Mouse (Mus musculus): ENCODE results near the gene Cep170b.

Cep170b gene

DNA sequence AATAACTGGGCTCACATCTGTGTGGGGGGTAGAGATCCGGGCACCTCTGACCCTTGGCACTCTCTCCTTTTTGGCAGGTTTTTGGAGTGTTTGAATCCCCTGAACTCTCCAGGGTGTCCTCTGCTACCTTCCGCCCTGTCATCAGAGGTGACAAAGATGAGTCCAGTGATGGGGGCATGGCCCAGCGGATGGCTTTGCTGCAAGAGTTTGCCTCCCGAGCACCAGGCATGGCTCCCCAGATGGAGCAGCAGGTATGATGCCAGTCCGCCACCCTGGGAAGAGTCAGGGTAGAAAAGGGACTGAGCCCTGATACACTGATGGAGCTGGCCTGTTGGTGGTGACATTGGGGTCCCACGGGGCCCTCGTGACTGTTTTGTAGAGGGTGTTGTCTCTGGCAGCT, 16.8 kb downstream of the Cep170b start:
- no peak for DNase-seq (ENCODE audit: low spot score)

- no peak for DNase-seq (ENCODE audit: low spot score)
Observed at GRCm38 (mm10) chr12:112737761-112738160, 17.5 kb downstream of the Cep170b start.

- DNase-seq (ENCODE audit: low spot score) = no peak
Observed at GRCm38 (mm10) chr12:112738281-112739022, 18.2 kb downstream of the Cep170b start.

GRCm38 (mm10) chr12:112739023-112739568, 18.8 kb downstream of the Cep170b start:
- DNase-seq (ENCODE audit: low spot score) = no peak

- DNase-seq (ENCODE audit: low spot score) = no peak
Observed at GRCm38 (mm10) chr12:112742768-112743167, 22.5 kb downstream of the Cep170b start.

- DNase-seq (ENCODE audit: low spot score) = peak; percentile 49
Observed at GRCm38 (mm10) chr12:112743168-112743975, 23.1 kb downstream of the Cep170b start.

DNA sequence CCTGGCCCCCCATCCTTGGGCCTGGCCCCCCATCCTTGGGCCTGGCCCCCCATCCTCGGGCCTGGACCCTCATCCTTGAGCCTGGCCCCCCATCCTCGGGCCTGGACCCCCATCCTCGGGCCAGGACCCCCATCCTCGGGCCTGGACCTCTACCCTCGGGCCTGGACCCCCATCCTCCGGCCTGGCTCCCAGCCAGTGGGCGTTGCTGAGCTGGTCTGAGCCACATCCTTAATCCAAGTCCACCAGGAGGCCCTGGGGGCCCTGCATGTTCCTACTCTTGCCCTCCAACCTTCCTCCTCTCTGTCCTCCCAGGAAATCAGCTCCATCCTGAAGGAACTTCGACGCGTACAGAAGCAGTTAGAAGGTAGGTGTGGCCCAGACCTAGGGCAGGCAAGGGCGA, 24.0 kb downstream of the Cep170b start:
- DNase-seq (ENCODE audit: low spot score) = no peak

GRCm38 (mm10) chr12:112744891-112745580, 24.8 kb downstream of the Cep170b start:
- no peak for DNase-seq (ENCODE audit: low spot score)

DNA sequence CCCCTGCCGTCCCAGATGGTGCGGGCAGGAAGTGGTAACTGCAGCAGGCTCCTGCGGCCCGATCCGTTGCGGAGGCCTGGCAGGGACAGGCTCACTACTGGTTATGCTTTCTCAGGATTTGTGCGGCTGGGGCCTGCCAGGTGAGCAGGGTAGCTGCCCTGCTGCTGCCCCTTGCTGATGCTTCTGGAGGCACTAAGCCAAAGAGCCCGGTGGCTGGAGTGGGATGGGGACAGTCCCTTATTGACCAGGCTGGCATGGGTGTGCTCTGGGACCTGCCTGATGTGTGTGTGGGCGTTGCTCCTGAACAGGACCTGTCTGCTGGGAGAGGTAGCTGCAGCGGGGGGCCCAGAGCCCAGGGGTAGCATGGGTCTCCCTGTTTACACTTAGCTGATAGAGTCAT, 25.5 kb downstream of the Cep170b start:
- DNase-seq (ENCODE audit: low spot score) = no peak

DNA sequence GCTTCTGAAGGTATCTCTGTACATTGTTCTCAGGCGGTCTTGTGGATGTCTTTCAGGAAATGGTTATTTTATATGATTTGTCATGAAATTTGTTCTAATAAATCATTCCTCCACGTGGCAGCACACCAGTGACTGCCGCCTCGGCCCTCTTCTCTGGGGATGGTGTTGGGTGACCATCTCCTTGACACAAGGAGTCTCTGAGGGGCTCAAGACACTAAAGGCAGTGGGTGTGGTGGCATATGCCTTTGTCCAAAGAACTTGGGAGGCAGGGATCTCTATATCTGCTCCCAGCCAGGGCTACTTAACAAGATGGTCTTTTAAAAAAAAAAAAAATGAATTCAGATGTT, 26.2 kb downstream of the Cep170b start:
- no peak for DNase-seq (ENCODE audit: low spot score)

DNA sequence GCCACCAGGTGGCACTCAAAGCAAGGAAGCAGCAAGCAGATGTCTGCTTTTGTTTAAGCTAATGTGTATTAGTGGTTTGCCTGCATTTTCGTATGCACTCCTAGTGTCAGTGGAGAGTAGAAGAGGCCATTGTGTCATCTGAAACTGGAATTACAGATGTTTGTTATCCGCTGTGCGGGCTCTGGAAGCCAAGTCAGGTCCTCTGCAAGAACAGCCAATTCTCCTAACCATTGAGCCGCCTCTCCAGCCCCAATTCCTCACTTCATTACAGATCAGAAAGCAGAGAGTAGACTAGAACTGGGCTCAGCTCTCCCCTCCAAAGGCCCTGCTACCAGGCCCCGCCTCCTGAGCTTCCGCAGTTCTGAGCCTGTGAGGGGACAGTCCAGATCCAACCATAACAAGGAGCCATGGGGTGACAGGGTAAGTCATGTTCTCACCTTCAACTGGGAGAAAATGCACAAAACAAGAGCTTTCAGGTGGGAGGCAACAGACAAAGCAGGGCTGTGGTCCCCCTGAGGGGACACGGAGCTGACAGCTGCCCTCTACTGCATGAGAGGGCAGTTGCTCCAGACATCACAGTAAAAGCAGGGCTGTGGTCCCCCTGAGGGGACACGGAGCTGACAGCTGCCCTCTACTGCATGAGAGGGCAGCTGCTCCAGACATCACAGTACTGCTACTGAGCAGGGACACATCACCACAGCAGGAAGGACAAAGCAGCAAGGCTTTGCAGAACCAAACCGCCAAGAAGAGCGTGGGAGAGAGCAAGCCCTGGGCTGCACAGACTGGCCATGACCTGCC, 26.8 kb downstream of the Cep170b start:
- DNase-seq (ENCODE audit: low spot score) = no peak

DNA sequence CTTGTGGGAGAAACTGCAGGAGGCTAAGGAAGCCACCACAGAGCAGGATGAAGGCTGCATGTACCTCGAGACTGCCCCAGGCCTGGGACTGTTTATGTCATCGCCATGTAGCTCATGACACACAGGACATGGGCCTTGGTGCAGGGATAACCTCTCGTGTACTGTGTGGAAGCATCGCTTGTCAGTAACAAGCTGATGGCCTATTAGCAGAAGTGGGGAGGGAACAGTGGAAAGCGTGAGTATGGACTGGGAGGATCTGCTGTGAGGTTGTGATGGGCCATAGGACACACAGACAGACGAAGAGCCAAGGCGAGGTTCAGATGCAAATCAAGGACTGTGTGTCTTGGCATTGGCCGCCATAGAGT, 27.3 kb downstream of the Cep170b start:
- DNase-seq (ENCODE audit: low spot score) = no peak

DNA sequence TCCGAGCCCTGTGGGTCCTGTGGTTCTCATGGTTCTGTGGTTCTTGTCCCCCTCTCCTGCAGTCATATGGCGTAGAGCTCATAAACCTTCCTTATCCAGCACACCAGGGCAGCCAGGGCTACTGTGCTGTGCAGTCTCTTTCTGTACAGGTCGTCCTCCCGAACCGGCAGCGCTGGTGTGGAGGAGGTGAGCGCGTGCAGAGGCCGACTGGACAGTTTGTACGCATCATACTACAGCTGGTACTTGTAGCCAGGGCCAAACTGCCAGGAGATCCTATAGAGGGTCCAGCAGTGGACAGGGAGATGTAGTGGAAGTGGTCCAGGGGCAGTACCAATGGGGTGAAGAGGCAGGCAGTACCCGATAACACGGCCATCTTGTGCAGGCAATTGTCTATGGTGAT, 30.7 kb downstream of the Cep170b start:
- no peak for DNase-seq (ENCODE audit: low spot score)

DNA sequence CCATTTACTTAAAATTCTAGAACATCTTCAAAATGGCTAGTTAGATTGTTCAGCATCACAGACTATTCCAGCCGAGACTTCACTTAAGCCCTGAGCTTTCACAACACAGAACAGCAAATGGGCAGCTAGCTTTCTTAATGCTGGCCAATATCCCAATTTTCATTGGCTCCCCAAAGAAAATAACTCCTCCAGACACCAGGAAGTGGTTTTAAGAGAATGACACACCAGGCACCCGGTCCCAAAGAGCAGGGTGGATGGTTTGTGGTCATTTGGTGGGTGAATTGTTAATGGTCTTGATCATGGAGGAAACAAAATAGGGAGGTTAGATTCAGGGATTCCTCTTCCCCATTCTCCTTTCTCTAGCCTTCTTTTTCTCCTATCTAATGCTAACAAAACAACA, 32.1 kb downstream of the Cep170b start:
- no peak for DNase-seq (ENCODE audit: low spot score)

DNA sequence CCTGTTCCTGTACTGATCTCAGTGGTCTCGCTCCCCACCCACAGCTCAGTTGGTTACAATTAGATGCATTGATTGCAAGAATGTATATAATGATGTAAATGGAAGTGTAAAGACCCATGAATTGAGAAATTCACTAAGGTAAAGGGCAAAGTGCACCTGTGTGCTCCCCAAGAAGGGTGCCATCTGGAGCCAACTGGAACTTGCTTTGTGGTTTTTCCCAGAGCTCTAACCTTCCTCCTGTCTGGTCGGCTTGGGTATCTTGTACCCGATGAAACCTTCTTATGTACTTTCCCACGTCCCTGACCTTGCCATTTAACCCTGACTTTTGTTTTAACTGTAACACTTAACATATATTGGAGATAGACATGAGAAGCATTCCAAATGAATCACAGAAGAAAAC, 35.6 kb downstream of the Cep170b start:
- no peak for DNase-seq (ENCODE audit: low spot score)

GRCm38 (mm10) chr12:112757896-112758295, 37.6 kb downstream of the Cep170b start:
- peak; percentile 5 for DNase-seq (ENCODE audit: low spot score)

DNA sequence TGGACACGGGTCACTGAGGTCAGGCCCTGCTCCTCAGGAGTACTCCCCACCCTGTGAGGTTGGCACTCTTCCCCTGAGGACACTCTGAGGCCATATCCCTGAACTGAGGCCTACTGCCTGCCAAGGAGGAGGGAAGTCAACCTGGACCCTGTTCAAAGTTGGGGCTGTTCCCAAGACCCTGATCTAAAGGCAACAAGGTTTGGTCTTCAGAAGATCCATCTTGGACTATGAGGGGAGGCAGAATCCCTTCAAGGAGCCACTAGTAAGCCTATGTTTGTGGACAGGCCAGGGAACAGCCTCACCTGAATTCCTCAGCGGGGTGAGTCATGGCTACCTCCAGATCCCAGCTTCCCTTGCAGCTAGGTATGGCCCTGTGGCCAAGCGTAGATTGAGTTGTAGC, 39.2 kb downstream of the Cep170b start:
- DNase-seq (ENCODE audit: low spot score) = peak; percentile 6

DNA sequence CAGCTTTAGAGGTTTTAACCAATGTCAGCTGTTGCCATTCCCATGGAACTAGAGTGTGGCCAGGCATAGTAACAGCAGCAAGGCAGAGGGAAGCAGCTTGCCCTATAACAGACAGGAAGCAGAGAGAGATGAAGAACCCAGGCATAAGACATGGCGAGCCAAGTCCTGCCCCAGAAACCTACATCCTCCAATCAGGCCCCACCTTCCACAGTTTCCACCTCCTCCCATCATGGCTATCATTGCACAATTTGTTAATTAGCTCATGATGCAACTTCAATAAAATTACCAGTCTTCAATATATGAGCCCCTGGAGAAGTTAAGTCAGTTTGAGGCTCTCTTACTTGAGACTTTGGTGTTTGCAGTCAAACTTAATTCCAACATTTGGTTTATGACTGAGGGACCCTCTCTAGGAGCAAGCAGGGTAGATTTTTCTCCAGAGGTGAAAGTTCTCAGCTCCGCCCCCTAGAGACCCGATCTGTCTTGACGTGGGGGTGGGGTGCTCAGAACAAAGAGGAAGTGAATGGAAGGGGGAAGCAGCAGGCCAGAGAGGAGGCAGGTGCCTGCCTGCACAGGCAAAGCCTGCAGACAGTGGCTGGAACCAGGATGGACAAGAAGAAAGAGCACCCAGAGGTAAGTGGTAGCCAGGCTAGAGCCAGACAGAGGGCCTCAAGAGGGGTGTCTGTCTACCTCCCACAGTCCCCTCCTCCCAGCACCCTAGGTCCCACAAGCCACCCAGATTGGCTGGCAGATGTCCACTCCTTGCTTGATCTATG, 40.1 kb downstream of the Cep170b start, which contains the start of gene Pld4:
TSS of gene Pld4 (plus strand) at position 502 of the 773 bp plus-strand sequence.
- peak; percentile 5 for DNase-seq (ENCODE audit: low spot score)

DNA sequence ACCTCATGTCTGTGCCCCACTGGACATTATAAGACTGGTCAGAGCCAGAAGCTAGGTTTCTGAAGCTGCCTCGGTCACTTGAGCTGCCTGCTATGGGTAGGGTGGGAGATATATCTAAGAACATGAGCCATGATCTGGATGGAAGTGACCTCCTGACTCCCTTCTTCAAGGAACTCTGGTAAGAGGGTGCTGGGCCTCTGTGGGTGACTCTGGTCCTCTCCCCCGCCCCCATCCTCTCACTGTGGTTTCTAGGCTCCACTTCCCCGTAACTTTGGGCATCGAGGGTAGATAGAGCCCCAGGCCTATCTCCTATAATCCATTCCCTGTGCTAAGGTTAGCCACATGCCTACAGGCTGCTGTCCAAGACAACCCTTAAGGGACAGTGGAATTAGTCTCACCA, 41.2 kb downstream of the Cep170b start:
- peak; percentile 1 for DNase-seq (ENCODE audit: low spot score)

GRCm38 (mm10) chr12:112762018-112762417, 41.8 kb downstream of the Cep170b start:
- DNase-seq (ENCODE audit: low spot score) = peak; percentile 7

- DNase-seq (ENCODE audit: low spot score) = peak; percentile 6
Observed at GRCm38 (mm10) chr12:112763176-112763575, 42.9 kb downstream of the Cep170b start.
